Mouse (Mus musculus): ENCODE measurements around the gene Npm3. TPM values are rescaled to one million over a fixed set of nuclear protein-coding genes. Genes with fewer than 3 reads are reported as not detected.

Npm3 gene
- polyA plus RNA-seq, 1 experiment: not detected

- 9% methylated on average over 13 of the region's 13 CpGs for WGBS
- Histone ChIP-seq H3K4me1 (ENCODE audit: control insufficient read depth, insufficient read depth, low read length) (peaks cover 16% of the 10 kb centered on the region), H3K27ac (ENCODE audit: insufficient read depth, low read depth, low read length) (no peak overlapping the region), H3K4me3 (ENCODE audit: insufficient read depth, low read depth, low read length) (no peak overlapping the region)
- TF ChIP-seq CTCF (IDR thresholded peaks at IDR 0.05; ENCODE audit: insufficient read depth, low read depth, low read length) (no peak), POLR2A (IDR thresholded peaks at IDR 0.05; ENCODE audit: insufficient read depth, low read depth, low read length) (no peak)
Observed at GRCm38 (mm10) chr19:45740233-45740632, 9.2 kb downstream of the Npm3 start.

DNA sequence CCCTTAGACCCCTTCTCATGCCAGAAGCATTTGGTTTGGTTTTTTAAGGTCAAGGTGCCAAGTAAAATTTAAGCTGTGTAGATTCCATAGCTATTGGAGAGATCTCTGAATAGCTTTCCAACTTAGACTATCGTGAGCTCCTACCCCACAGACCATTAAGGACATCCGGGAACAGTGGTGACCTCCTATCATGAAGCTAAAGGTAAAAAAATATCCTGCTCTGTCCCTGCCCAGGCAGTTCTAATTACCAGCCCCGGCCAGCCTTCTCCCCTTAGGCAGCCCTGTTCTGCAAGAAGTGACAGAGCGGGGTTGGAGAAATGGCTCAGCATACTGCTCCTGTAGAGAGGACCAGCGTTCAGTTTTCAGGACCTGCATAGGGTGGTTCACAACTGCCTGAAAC lies 10.9 kb downstream of the Npm3 start:
- Histone ChIP-seq H3K4me3 (ENCODE audit: insufficient read depth, low read depth, low read length) (no peak overlapping the region), H3K4me1 (ENCODE audit: control insufficient read depth, insufficient read depth, low read length) (peaks cover 16% of the 10 kb centered on the region), H3K27ac (ENCODE audit: insufficient read depth, low read depth, low read length) (no peak overlapping the region)
- WGBS: 67% methylated on average over 5 of the region's 5 CpGs
- TF ChIP-seq CTCF (IDR thresholded peaks at IDR 0.05; ENCODE audit: insufficient read depth, low read depth, low read length) (no peak), POLR2A (IDR thresholded peaks at IDR 0.05; ENCODE audit: insufficient read depth, low read depth, low read length) (no peak)

DNA sequence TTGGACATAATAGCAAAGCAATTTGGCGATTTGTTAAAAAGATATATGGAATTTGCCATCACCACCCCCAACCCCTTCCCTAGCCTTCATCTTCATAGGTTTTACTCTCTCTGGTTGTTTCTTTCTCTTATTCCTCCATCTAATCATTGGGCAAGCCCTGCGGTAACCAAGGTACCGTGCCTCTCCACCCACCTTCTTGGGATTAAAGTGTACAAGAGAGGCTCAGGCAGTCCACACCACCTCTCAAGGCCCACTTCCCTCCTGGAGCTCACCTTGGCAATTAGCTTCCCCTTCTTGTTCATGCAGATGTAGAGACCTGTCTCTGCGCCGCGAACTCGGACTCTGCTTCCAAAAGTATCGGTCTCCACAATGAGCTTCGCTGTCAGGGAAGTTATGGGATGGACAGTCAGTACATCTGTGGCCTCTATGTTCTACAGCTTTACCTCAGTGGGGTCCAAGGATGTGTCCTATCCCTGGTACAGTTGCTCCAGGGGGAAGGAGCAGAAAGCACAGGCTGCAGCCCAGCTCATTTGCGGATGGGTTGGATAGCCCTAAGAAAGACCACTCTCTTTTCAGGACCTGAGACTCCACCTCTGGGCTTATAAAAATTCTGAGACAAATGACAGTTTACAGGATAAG lies 11.4 kb downstream of the Npm3 start:
- Histone ChIP-seq H3K4me1 (ENCODE audit: control insufficient read depth, insufficient read depth, low read length) (peaks cover 16% of the 10 kb centered on the region), H3K4me3 (ENCODE audit: insufficient read depth, low read depth, low read length) (no peak overlapping the region), H3K27ac (ENCODE audit: insufficient read depth, low read depth, low read length) (no peak overlapping the region)
- WGBS: 76% methylated on average over 10 of the region's 10 CpGs
- TF ChIP-seq POLR2A (IDR thresholded peaks at IDR 0.05; ENCODE audit: insufficient read depth, low read depth, low read length): no peak
- TF ChIP-seq CTCF (IDR thresholded peaks at IDR 0.05; ENCODE audit: insufficient read depth, low read depth, low read length): no peak

- 27% methylated on average over 23 of the region's 23 CpGs for WGBS
- Histone ChIP-seq H3K27ac (ENCODE audit: insufficient read depth, low read depth, low read length) (no peak overlapping the region), H3K4me3 (ENCODE audit: insufficient read depth, low read depth, low read length) (peak overlapping the region; percentile 23), H3K4me1 (ENCODE audit: control insufficient read depth, insufficient read depth, low read length) (peaks cover 13% of the 10 kb centered on the region)
- TF ChIP-seq POLR2A (IDR thresholded peaks at IDR 0.05; ENCODE audit: insufficient read depth, low read depth, low read length): no peak
- TF ChIP-seq CTCF (IDR thresholded peaks at IDR 0.05; ENCODE audit: insufficient read depth, low read depth, low read length): no peak
Observed at GRCm38 (mm10) chr19:45737208-45737845, 12.1 kb downstream of the Npm3 start.

- 4% methylated on average over 28 of the region's 28 CpGs for WGBS
- Histone ChIP-seq H3K4me3 (ENCODE audit: insufficient read depth, low read depth, low read length) (peak overlapping the region; percentile 23), H3K4me1 (ENCODE audit: control insufficient read depth, insufficient read depth, low read length) (peaks cover 9% of the 10 kb centered on the region), H3K27ac (ENCODE audit: insufficient read depth, low read depth, low read length) (no peak overlapping the region)
- TF ChIP-seq CTCF (IDR thresholded peaks at IDR 0.05; ENCODE audit: insufficient read depth, low read depth, low read length) (no peak), POLR2A (IDR thresholded peaks at IDR 0.05; ENCODE audit: insufficient read depth, low read depth, low read length) (no peak)
Observed at GRCm38 (mm10) chr19:45736855-45737207, 12.6 kb downstream of the Npm3 start.

DNA sequence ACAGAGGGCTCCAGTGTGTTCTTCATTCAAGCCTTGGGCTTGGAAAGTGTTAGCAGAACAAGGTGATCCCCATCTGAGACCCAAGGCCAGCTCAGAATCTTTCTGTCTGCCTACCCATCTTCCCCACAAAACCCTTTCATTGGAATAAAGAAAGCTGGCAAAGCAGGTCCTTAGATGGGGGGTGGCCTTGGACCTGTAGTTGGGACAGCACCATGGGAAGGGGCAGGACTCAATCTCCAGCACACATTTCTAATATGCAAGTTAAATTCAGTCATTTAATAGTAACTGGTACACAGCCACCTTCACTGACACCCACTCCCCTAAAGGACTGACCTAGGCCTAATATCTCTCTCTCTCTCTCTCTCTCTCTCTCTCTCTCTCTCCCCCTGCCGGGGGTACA lies 13.2 kb downstream of the Npm3 start:
- H3K4me3 ChIP-seq (ENCODE audit: insufficient read depth, low read depth, low read length): no peak overlapping the region
- no peak overlapping the region for H3K27ac ChIP-seq (ENCODE audit: insufficient read depth, low read depth, low read length)
- H3K4me1 ChIP-seq (ENCODE audit: control insufficient read depth, insufficient read depth, low read length): peaks cover 9% of the 10 kb centered on the region
- no peak for TF ChIP-seq CTCF (IDR thresholded peaks at IDR 0.05; ENCODE audit: insufficient read depth, low read depth, low read length)
- TF ChIP-seq POLR2A (IDR thresholded peaks at IDR 0.05; ENCODE audit: insufficient read depth, low read depth, low read length): no peak
- 75% methylated on average over 1 of the region's 1 CpGs for WGBS

- H3K4me1 ChIP-seq (ENCODE audit: control insufficient read depth, insufficient read depth, low read length): peaks cover 9% of the 10 kb centered on the region
- TF ChIP-seq POLR2A (IDR thresholded peaks at IDR 0.05; ENCODE audit: insufficient read depth, low read depth, low read length) (no peak), CTCF (IDR thresholded peaks at IDR 0.05; ENCODE audit: insufficient read depth, low read depth, low read length) (no peak)
- H3K4me3 ChIP-seq (ENCODE audit: insufficient read depth, low read depth, low read length): no peak overlapping the region
- WGBS: 78% methylated on average over 7 of the region's 7 CpGs
- no peak overlapping the region for H3K27ac ChIP-seq (ENCODE audit: insufficient read depth, low read depth, low read length)
Observed at GRCm38 (mm10) chr19:45734762-45735161, 14.6 kb downstream of the Npm3 start.

GRCm38 (mm10) chr19:45734191-45734590 lies 15.2 kb downstream of the Npm3 start:
- WGBS: 86% methylated on average over 5 of the region's 5 CpGs
- Histone ChIP-seq H3K4me1 (ENCODE audit: control insufficient read depth, insufficient read depth, low read length) (peaks cover 9% of the 10 kb centered on the region), H3K27ac (ENCODE audit: insufficient read depth, low read depth, low read length) (no peak overlapping the region), H3K4me3 (ENCODE audit: insufficient read depth, low read depth, low read length) (no peak overlapping the region)
- no peak for TF ChIP-seq CTCF (IDR thresholded peaks at IDR 0.05; ENCODE audit: insufficient read depth, low read depth, low read length)
- no peak for TF ChIP-seq POLR2A (IDR thresholded peaks at IDR 0.05; ENCODE audit: insufficient read depth, low read depth, low read length)

GRCm38 (mm10) chr19:45733564-45733963 lies 15.8 kb downstream of the Npm3 start:
- no peak for TF ChIP-seq POLR2A (IDR thresholded peaks at IDR 0.05; ENCODE audit: insufficient read depth, low read depth, low read length)
- TF ChIP-seq CTCF (IDR thresholded peaks at IDR 0.05; ENCODE audit: insufficient read depth, low read depth, low read length): no peak
- no peak overlapping the region for H3K27ac ChIP-seq (ENCODE audit: insufficient read depth, low read depth, low read length)
- 50% methylated on average over 10 of the region's 10 CpGs for WGBS
- H3K4me1 ChIP-seq (ENCODE audit: control insufficient read depth, insufficient read depth, low read length): peaks cover 9% of the 10 kb centered on the region
- H3K4me3 ChIP-seq (ENCODE audit: insufficient read depth, low read depth, low read length): no peak overlapping the region

Data from olfactory bulb, adult 2 months (tissue).